ENCODE assay signal across 21 mouse cellular contexts in the genomic region with DNA sequence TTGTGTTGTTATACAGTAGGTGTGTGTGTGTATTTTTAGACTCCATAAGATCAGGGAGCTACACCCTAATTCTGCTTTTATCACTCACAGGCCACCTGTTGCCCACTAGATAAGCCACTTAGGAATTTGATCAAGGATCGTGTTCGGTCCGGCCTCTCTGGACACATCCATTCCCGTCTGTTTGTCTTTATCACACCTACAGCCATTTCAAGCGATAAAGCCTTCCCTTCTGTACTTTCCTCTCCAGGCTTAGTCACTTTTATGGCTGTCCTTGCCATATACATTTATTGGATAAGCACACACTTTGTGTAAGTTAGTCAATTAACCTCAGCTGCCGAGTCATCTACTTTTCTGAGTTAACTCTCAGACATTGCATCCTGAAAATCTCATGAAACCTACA.
A peak's percentile ranks its signal among the peaks of the same experiment; 100 is the strongest.
DNase-seq lines count a peak whose midpoint lies in the region; ATAC-seq and TF ChIP-seq lines count a peak whose summit lies in the region.
"Had no signal": no experiment of that assay in that cellular context is flagged by ENCODE, and none has a peak within 500 bp of the region (broad histone marks: within the 10 kb centered on the region; RNA-seq: fewer than 3 reads in every experiment).

No protein-coding gene starts in this region.

- TF ChIP-seq CTCF in intestine, postnatal 0 days (IDR thresholded peaks at IDR 0.05; ENCODE audit: low read depth) = no peak
- no peak for TF ChIP-seq CTCF in small intestine, adult 2 months (IDR thresholded peaks at IDR 0.05; ENCODE audit: extremely low read depth, insufficient read length, insufficient replicate concordance, low read depth, low read length)
- TF ChIP-seq CTCF in lung, postnatal 0 days (IDR thresholded peaks at IDR 0.05) = no peak

- TF ChIP-seq POLR2A in small intestine, adult 2 months (IDR thresholded peaks at IDR 0.05; ENCODE audit: low read depth, low read length) = no peak

- no peaks in the 10 kb centered on the region for H3K36me3 ChIP-seq in neural tube, embryonic 15.5 days
- H3K36me3 ChIP-seq in intestine, embryonic 15.5 days = no peaks in the 10 kb centered on the region
- no peaks in the 10 kb centered on the region for H3K36me3 ChIP-seq in intestine, postnatal 0 days (ENCODE audit: control insufficient read depth, insufficient read depth)
- H3K36me3 ChIP-seq in small intestine, adult 2 months (ENCODE audit: control insufficient read depth, insufficient read depth, low read length) = no peaks in the 10 kb centered on the region
- no peaks in the 10 kb centered on the region for H3K36me3 ChIP-seq in lung, postnatal 0 days (ENCODE audit: insufficient read depth, low read length)
- H3K36me3 ChIP-seq: embryonic facial prominence, embryonic 10.5 days; embryonic facial prominence, embryonic 12.5 days; forebrain, embryonic 15.5 days had no signal

- peak; percentile 6 for DNase-seq in neural tube, embryonic 10.5 days (ENCODE audit: extremely low spot score, low spot score)
- DNase-seq in gastrocnemius, postnatal 4 days (ENCODE audit: low spot score in 2 of 2) = no peak
- DNase-seq in lung, postnatal 0 days (ENCODE audit: low spot score) = no peak
- DNase-seq in embryo, embryonic 10.5 days (ENCODE audit: low spot score) = no peak
- DNase-seq: adrenal gland, adult 2 months; adrenal gland, postnatal 10 days; adrenal gland, postnatal 25 days; cerebellum, adult 11 months; cerebellum, adult 18-20 months; cerebellum, adult 8-10 months; cerebellum, adult 9-11 months; cerebellum, postnatal 14 days; cerebellum, postnatal 36 days had no signal

- TF ChIP-seq EP300 in lung, postnatal 0 days (IDR thresholded peaks at IDR 0.05) = no peak

- H3K4me3 ChIP-seq in neural tube, embryonic 15.5 days (replicated peaks) = no peak overlapping the region
- H3K4me3 ChIP-seq in intestine, embryonic 15.5 days (replicated peaks) = no peak overlapping the region
- no peak overlapping the region for H3K4me3 ChIP-seq in intestine, postnatal 0 days (ENCODE audit: low read depth, low read length)
- no peak overlapping the region for H3K4me3 ChIP-seq in small intestine, adult 2 months (ENCODE audit: low read depth, low read length)
- H3K4me3 ChIP-seq in lung, postnatal 0 days (ENCODE audit: low read depth, low read length) = no peak overlapping the region
- H3K4me3 ChIP-seq: embryonic facial prominence, embryonic 10.5 days; embryonic facial prominence, embryonic 12.5 days; forebrain, embryonic 13.5 days; forebrain, embryonic 15.5 days had no signal

- H3K4me2 ChIP-seq in neural tube, embryonic 15.5 days = no peak overlapping the region
- no peak overlapping the region; the same call in 1 of the 2 replicates for H3K4me2 ChIP-seq in intestine, embryonic 15.5 days (replicated peaks)
- peak overlapping the region; percentile 21; the same call in 1 of the 2 replicates for H3K4me2 ChIP-seq in intestine, postnatal 0 days (replicated peaks; ENCODE audit: low read depth)
- no peak overlapping the region for H3K4me2 ChIP-seq in lung, postnatal 0 days (replicated peaks; ENCODE audit: low read depth, low read length)
- H3K4me2 ChIP-seq: embryonic facial prominence, embryonic 12.5 days; forebrain, embryonic 13.5 days; forebrain, embryonic 15.5 days had no signal

- peaks cover 5% of the 10 kb centered on the region; the same call in 1 of the 2 replicates for H3K4me1 ChIP-seq in neural tube, embryonic 15.5 days
- peaks cover 4% of the 10 kb centered on the region; the same call in 1 of the 2 replicates for H3K4me1 ChIP-seq in intestine, embryonic 15.5 days (replicated peaks)
- H3K4me1 ChIP-seq in intestine, postnatal 0 days (replicated peaks; ENCODE audit: control insufficient read depth, insufficient read depth, low read length) = peaks cover 6% of the 10 kb centered on the region; the same call in 1 of the 2 replicates
- peaks cover 29% of the 10 kb centered on the region for H3K4me1 ChIP-seq in small intestine, adult 2 months (ENCODE audit: control insufficient read depth, insufficient read depth, insufficient read length, low read length)
- H3K4me1 ChIP-seq in lung, postnatal 0 days (ENCODE audit: insufficient read depth, low read depth, low read length) = no peaks in the 10 kb centered on the region

- no peak overlapping the region for H3K27ac ChIP-seq in neural tube, embryonic 15.5 days (replicated peaks)
- no peak overlapping the region for H3K27ac ChIP-seq in intestine, embryonic 15.5 days
- H3K27ac ChIP-seq in intestine, postnatal 0 days (ENCODE audit: low read depth, low read length) = peak overlapping the region; percentile 35; the same call in 1 of the 2 replicates
- H3K27ac ChIP-seq in small intestine, adult 2 months (ENCODE audit: insufficient read depth, low read depth, low read length) = peak overlapping the region; percentile 86
- no peak overlapping the region for H3K27ac ChIP-seq in lung, postnatal 0 days (ENCODE audit: low read length)
- H3K27ac ChIP-seq: embryonic facial prominence, embryonic 10.5 days; embryonic facial prominence, embryonic 12.5 days; forebrain, embryonic 13.5 days; forebrain, embryonic 15.5 days had no signal

- no peak for ATAC-seq in neural tube, embryonic 15.5 days (ENCODE audit: low FRiP score)
- ATAC-seq in intestine, embryonic 15.5 days = peak; percentile 89
- ATAC-seq in intestine, postnatal 0 days = peak; percentile 90
- ATAC-seq in lung, postnatal 0 days = no peak
- ATAC-seq: forebrain, embryonic 13.5 days; forebrain, embryonic 15.5 days had no signal

- H3K9me3 ChIP-seq in neural tube, embryonic 15.5 days (replicated peaks) = no peaks in the 10 kb centered on the region
- no peaks in the 10 kb centered on the region for H3K9me3 ChIP-seq in intestine, embryonic 15.5 days
- no peaks in the 10 kb centered on the region for H3K9me3 ChIP-seq in intestine, postnatal 0 days (ENCODE audit: control insufficient read depth)
- H3K9me3 ChIP-seq in lung, postnatal 0 days (ENCODE audit: low read length) = no peaks in the 10 kb centered on the region
- H3K9me3 ChIP-seq: embryonic facial prominence, embryonic 10.5 days; embryonic facial prominence, embryonic 12.5 days; forebrain, embryonic 13.5 days; forebrain, embryonic 15.5 days had no signal

- H3K27me3 ChIP-seq in neural tube, embryonic 15.5 days (replicated peaks) = no peaks in the 10 kb centered on the region
- H3K27me3 ChIP-seq in intestine, embryonic 15.5 days (replicated peaks) = no peaks in the 10 kb centered on the region
- H3K27me3 ChIP-seq in intestine, postnatal 0 days (replicated peaks; ENCODE audit: control insufficient read depth, insufficient read depth, low read length) = no peaks in the 10 kb centered on the region; the same call in 1 of the 2 replicates
- H3K27me3 ChIP-seq in small intestine, adult 2 months (ENCODE audit: control insufficient read depth, insufficient read depth, low read length) = no peaks in the 10 kb centered on the region
- no peaks in the 10 kb centered on the region for H3K27me3 ChIP-seq in lung, postnatal 0 days (replicated peaks; ENCODE audit: insufficient read depth, low read length)
- H3K27me3 ChIP-seq: embryonic facial prominence, embryonic 12.5 days; forebrain, embryonic 13.5 days; forebrain, embryonic 15.5 days had no signal

- 90% methylated on average over 6 of the region's 6 CpGs for WGBS in neural tube, embryonic 15.5 days
- WGBS in intestine, embryonic 15.5 days = 55% methylated on average over 6 of the region's 6 CpGs
- 43% methylated on average over 6 of the region's 6 CpGs for WGBS in intestine, postnatal 0 days
- WGBS in small intestine, adult 2 months = 39% methylated on average over 6 of the region's 6 CpGs
- WGBS in lung, postnatal 0 days = 64% methylated on average over 6 of the region's 6 CpGs

- H3K9ac ChIP-seq in neural tube, embryonic 15.5 days (replicated peaks) = no peak overlapping the region
- H3K9ac ChIP-seq in intestine, embryonic 15.5 days = no peak overlapping the region
- no peak overlapping the region for H3K9ac ChIP-seq in intestine, postnatal 0 days (ENCODE audit: low read depth, low read length)
- H3K9ac ChIP-seq in lung, postnatal 0 days (replicated peaks; ENCODE audit: low read depth) = no peak overlapping the region
- H3K9ac ChIP-seq: embryonic facial prominence, embryonic 12.5 days; forebrain, embryonic 13.5 days; forebrain, embryonic 15.5 days had no signal

Comparison
In these comparisons a context has a peak if more than half of its experiments do, and no peak if none do; other contexts are left out.
1. H3K27ac ChIP-seq: peak in intestine, postnatal 0 days (single experiment) and small intestine, adult 2 months (single experiment); none in neural tube, embryonic 15.5 days (single experiment), intestine, embryonic 15.5 days (single experiment) and lung, postnatal 0 days (single experiment).
2. ATAC-seq: peak in intestine, embryonic 15.5 days (single experiment) and intestine, postnatal 0 days (single experiment); none in neural tube, embryonic 15.5 days (single experiment) and lung, postnatal 0 days (single experiment).